Mouse (Mus musculus): ENCODE data around the gene Acap1. TPM values are rescaled to one million over a fixed set of nuclear protein-coding genes. Genes with fewer than 3 reads are reported as not detected.

Acap1 gene
- polyA plus RNA-seq, 1 experiment from 2014 or later = 1.5 TPM

- H3K4me3 ChIP-seq (ENCODE audit: low read depth, low read length) = no peak overlapping the region
- H3K4me1 ChIP-seq (ENCODE audit: control insufficient read depth, insufficient read depth, low read length) = peaks cover 15% of the 10 kb centered on the region
- H3K27ac ChIP-seq (replicated peaks; ENCODE audit: low read depth, low read length) = no peak overlapping the region
- no peaks in the 10 kb centered on the region for H3K36me3 ChIP-seq (ENCODE audit: control insufficient read depth, insufficient read depth, low read length)
- no peak overlapping the region for H3K9ac ChIP-seq (ENCODE audit: low read depth, low read length)
- DNase-seq (ENCODE audit: low spot score) (no peak), ATAC-seq (ENCODE audit: low read depth) (no peak)
- no peaks in the 10 kb centered on the region for H3K9me3 ChIP-seq (ENCODE audit: control insufficient read depth, low read length)
- 82% methylated on average over 8 of the region's 8 CpGs for WGBS
- no peaks in the 10 kb centered on the region for H3K27me3 ChIP-seq (replicated peaks; ENCODE audit: control insufficient read depth, insufficient read depth, low read length)
- no peak overlapping the region for H3K4me2 ChIP-seq (ENCODE audit: low read depth, low read length)
Measured at GRCm38 (mm10) chr11:69884663-69885062, 10.7 kb downstream of the Acap1 start.

- DNase-seq (ENCODE audit: low spot score) (no peak), ATAC-seq (ENCODE audit: low read depth) (no peak)
- no peak overlapping the region for H3K27ac ChIP-seq (replicated peaks; ENCODE audit: low read depth, low read length)
- H3K36me3 ChIP-seq (ENCODE audit: control insufficient read depth, insufficient read depth, low read length) = no peaks in the 10 kb centered on the region
- no peaks in the 10 kb centered on the region for H3K9me3 ChIP-seq (ENCODE audit: control insufficient read depth, low read length)
- H3K4me2 ChIP-seq (ENCODE audit: low read depth, low read length) = no peak overlapping the region
- WGBS = 75% methylated on average over 9 of the region's 9 CpGs
- no peak overlapping the region for H3K4me3 ChIP-seq (ENCODE audit: low read depth, low read length)
- no peaks in the 10 kb centered on the region for H3K27me3 ChIP-seq (replicated peaks; ENCODE audit: control insufficient read depth, insufficient read depth, low read length)
- no peak overlapping the region for H3K9ac ChIP-seq (ENCODE audit: low read depth, low read length)
- peaks cover 19% of the 10 kb centered on the region for H3K4me1 ChIP-seq (ENCODE audit: control insufficient read depth, insufficient read depth, low read length)
Measured at GRCm38 (mm10) chr11:69884240-69884639, 11.1 kb downstream of the Acap1 start.

- no peaks in the 10 kb centered on the region for H3K36me3 ChIP-seq (ENCODE audit: control insufficient read depth, insufficient read depth, low read length)
- H3K27ac ChIP-seq (replicated peaks; ENCODE audit: low read depth, low read length) = no peak overlapping the region
- DNase-seq (ENCODE audit: low spot score) = no peak
- no peak for ATAC-seq (ENCODE audit: low read depth)
- no peaks in the 10 kb centered on the region for H3K9me3 ChIP-seq (ENCODE audit: control insufficient read depth, low read length)
- H3K4me2 ChIP-seq (ENCODE audit: low read depth, low read length) = no peak overlapping the region
- H3K4me3 ChIP-seq (ENCODE audit: low read depth, low read length) = no peak overlapping the region
- 77% methylated on average over 8 of the region's 8 CpGs for WGBS
- H3K27me3 ChIP-seq (replicated peaks; ENCODE audit: control insufficient read depth, insufficient read depth, low read length) = no peaks in the 10 kb centered on the region
- H3K4me1 ChIP-seq (ENCODE audit: control insufficient read depth, insufficient read depth, low read length) = peaks cover 22% of the 10 kb centered on the region
- no peak overlapping the region for H3K9ac ChIP-seq (ENCODE audit: low read depth, low read length)
Measured at GRCm38 (mm10) chr11:69883527-69884151, 11.7 kb downstream of the Acap1 start.

GRCm38 (mm10) chr11:69883066-69883465, 12.3 kb downstream of the Acap1 start:
- no peak for ATAC-seq (ENCODE audit: low read depth)
- Histone ChIP-seq H3K9me3 (ENCODE audit: control insufficient read depth, low read length) (no peaks in the 10 kb centered on the region), H3K9ac (ENCODE audit: low read depth, low read length) (no peak overlapping the region), H3K4me1 (ENCODE audit: control insufficient read depth, insufficient read depth, low read length) (peaks cover 24% of the 10 kb centered on the region), H3K4me3 (ENCODE audit: low read depth, low read length) (no peak overlapping the region), H3K36me3 (ENCODE audit: control insufficient read depth, insufficient read depth, low read length) (no peaks in the 10 kb centered on the region), H3K27me3 (replicated peaks; ENCODE audit: control insufficient read depth, insufficient read depth, low read length) (no peaks in the 10 kb centered on the region), H3K4me2 (ENCODE audit: low read depth, low read length) (no peak overlapping the region), H3K27ac (replicated peaks; ENCODE audit: low read depth, low read length) (no peak overlapping the region)
- no peak for DNase-seq (ENCODE audit: low spot score)
- 63% methylated on average over 4 of the region's 4 CpGs for whole genome bisulfite sequencing

- Histone ChIP-seq H3K36me3 (ENCODE audit: control insufficient read depth, insufficient read depth, low read length) (no peaks in the 10 kb centered on the region), H3K4me2 (ENCODE audit: low read depth, low read length) (peak overlapping the region; percentile 92), H3K9me3 (ENCODE audit: control insufficient read depth, low read length) (no peaks in the 10 kb centered on the region), H3K4me3 (ENCODE audit: low read depth, low read length) (peak overlapping the region; percentile 56), H3K27me3 (replicated peaks; ENCODE audit: control insufficient read depth, insufficient read depth, low read length) (no peaks in the 10 kb centered on the region), H3K9ac (ENCODE audit: low read depth, low read length) (peak overlapping the region; percentile 72), H3K27ac (replicated peaks; ENCODE audit: low read depth, low read length) (peak overlapping the region; percentile 91), H3K4me1 (ENCODE audit: control insufficient read depth, insufficient read depth, low read length) (peaks cover 30% of the 10 kb centered on the region)
- ATAC-seq (ENCODE audit: low read depth) (no peak), DNase-seq (ENCODE audit: low spot score) (no peak)
- 51% methylated on average over 21 of the region's 21 CpGs for WGBS
Measured at GRCm38 (mm10) chr11:69881787-69882670, 13.3 kb downstream of the Acap1 start.

GRCm38 (mm10) chr11:69880853-69881603, 14.3 kb downstream of the Acap1 start, which contains the start of gene Kctd11:
TSS of gene Kctd11 (minus strand) at chr11:69881406.
- DNase-seq (ENCODE audit: low spot score) (peak; percentile 90), ATAC-seq (ENCODE audit: low read depth) (peak; percentile 88)
- no peaks in the 10 kb centered on the region for H3K9me3 ChIP-seq (ENCODE audit: control insufficient read depth, low read length)
- H3K4me2 ChIP-seq (ENCODE audit: low read depth, low read length) = peak within 1 kb of the TSS; percentile 92
- H3K4me3 ChIP-seq (ENCODE audit: low read depth, low read length) = peak within 1 kb of the TSS; percentile 56
- H3K36me3 ChIP-seq (ENCODE audit: control insufficient read depth, insufficient read depth, low read length) = no peaks in the 10 kb centered on the region
- peaks cover 38% of the 10 kb centered on the region for H3K4me1 ChIP-seq (ENCODE audit: control insufficient read depth, insufficient read depth, low read length)
- peak within 1 kb of the TSS; percentile 72 for H3K9ac ChIP-seq (ENCODE audit: low read depth, low read length)
- H3K27me3 ChIP-seq (replicated peaks; ENCODE audit: control insufficient read depth, insufficient read depth, low read length) = no peaks in the 10 kb centered on the region
- WGBS = under 1% methylated on average over 35 of the region's 46 CpGs
- peak within 1 kb of the TSS; percentile 91 for H3K27ac ChIP-seq (replicated peaks; ENCODE audit: low read depth, low read length)

- H3K27me3 ChIP-seq (replicated peaks; ENCODE audit: control insufficient read depth, insufficient read depth, low read length) = no peaks in the 10 kb centered on the region
- H3K36me3 ChIP-seq (ENCODE audit: control insufficient read depth, insufficient read depth, low read length) = no peaks in the 10 kb centered on the region
- peak overlapping the region; percentile 92 for H3K4me2 ChIP-seq (ENCODE audit: low read depth, low read length)
- H3K9me3 ChIP-seq (ENCODE audit: control insufficient read depth, low read length) = no peaks in the 10 kb centered on the region
- H3K9ac ChIP-seq (ENCODE audit: low read depth, low read length) = peak overlapping the region; percentile 72
- H3K4me1 ChIP-seq (ENCODE audit: control insufficient read depth, insufficient read depth, low read length) = peaks cover 39% of the 10 kb centered on the region
- H3K27ac ChIP-seq (replicated peaks; ENCODE audit: low read depth, low read length) = peak overlapping the region; percentile 91
- WGBS = under 1% methylated on average over 18 of the region's 18 CpGs
- ATAC-seq (ENCODE audit: low read depth) (peak; percentile 66), DNase-seq (ENCODE audit: low spot score) (peak; percentile 87)
- H3K4me3 ChIP-seq (ENCODE audit: low read depth, low read length) = peak overlapping the region; percentile 56
Measured at GRCm38 (mm10) chr11:69880506-69880852, 14.9 kb downstream of the Acap1 start.

GRCm38 (mm10) chr11:69879711-69880110, 15.6 kb downstream of the Acap1 start:
- H3K27ac ChIP-seq (replicated peaks; ENCODE audit: low read depth, low read length) = peak overlapping the region; percentile 53; the same call in 1 of the 2 replicates
- H3K4me1 ChIP-seq (ENCODE audit: control insufficient read depth, insufficient read depth, low read length) = peaks cover 39% of the 10 kb centered on the region

More at GRCm38 (mm10) chr11:69879711-69880110, 15.6 kb downstream of the Acap1 start:
- WGBS = 40% methylated on average over 11 of the region's 15 CpGs
- ATAC-seq (ENCODE audit: low read depth) (no peak), DNase-seq (ENCODE audit: low spot score) (no peak)
- no peaks in the 10 kb centered on the region for H3K36me3 ChIP-seq (ENCODE audit: control insufficient read depth, insufficient read depth, low read length)
- no peaks in the 10 kb centered on the region for H3K27me3 ChIP-seq (replicated peaks; ENCODE audit: control insufficient read depth, insufficient read depth, low read length)
- peak overlapping the region; percentile 72 for H3K9ac ChIP-seq (ENCODE audit: low read depth, low read length)
- peak overlapping the region; percentile 56 for H3K4me3 ChIP-seq (ENCODE audit: low read depth, low read length)
- H3K4me2 ChIP-seq (ENCODE audit: low read depth, low read length) = peak overlapping the region; percentile 92
- H3K9me3 ChIP-seq (ENCODE audit: control insufficient read depth, low read length) = no peaks in the 10 kb centered on the region
